Mouse (Mus musculus): ENCODE data around the gene Mybpc1. TPM values are rescaled to one million over a fixed set of nuclear protein-coding genes. Genes with fewer than 3 reads are reported as not detected.

The Mybpc1 gene
- polyA plus RNA-seq, 1 experiment from 2014 or later, result 8.4 TPM

DNA sequence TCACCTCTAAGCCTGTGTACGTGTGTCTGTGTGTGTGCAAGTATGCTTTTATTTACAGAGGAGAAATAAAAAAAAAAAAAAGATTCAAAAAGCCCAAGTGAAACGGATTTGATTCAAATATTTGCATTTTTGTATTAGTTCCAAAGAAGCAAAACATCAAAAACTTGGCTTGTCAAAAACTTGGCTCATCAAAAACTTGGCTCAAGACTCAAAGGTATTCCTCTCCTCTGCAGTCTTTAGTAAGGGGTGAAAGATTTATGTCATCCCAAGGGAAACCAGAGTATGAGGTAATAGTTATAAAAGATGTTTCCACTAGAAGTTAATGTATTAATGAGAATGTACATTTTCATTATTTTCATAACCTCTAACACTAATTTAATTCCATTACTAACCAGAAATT, 1.2 kb downstream of the Mybpc1 start:
- Histone ChIP-seq H3K36me3 (no peaks in the 10 kb centered on the region), H3K4me1 (0 out of 2 replicates have a peak, but pooled peaks cover 12% of the 10 kb centered on the region), H3K27me3 (no peaks in the 10 kb centered on the region), H3K4me2 (no peak overlapping the region), H3K9ac (no peak overlapping the region), H3K9me3 (replicated peaks) (no peaks in the 10 kb centered on the region), H3K4me3 (replicated peaks) (no peak overlapping the region), H3K27ac (no peak overlapping the region)
- ATAC-seq (replicated peaks; ENCODE audit: low FRiP score), result no peak
- 33% methylated on average over 2 of the region's 2 CpGs for WGBS

DNA sequence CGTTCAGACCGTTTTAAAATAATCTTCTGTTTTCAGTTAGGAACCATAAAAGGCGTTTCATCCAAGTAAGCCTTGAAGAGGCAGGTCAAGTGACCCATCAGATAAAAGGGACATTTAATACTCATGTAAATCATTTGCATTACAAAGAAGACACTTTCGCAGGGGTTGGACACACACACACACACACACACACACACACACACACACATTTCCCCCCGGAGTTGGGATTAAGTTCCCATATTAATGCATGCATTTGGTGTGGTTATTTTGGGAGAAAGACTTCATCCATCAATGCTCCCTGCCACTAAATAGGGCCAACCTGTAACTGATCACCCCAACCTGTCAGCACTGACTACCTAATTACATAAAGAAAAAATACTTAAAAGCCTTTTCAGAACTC, 1.7 kb downstream of the Mybpc1 start:
- 14% methylated on average over 5 of the region's 5 CpGs for WGBS
- H3K4me1 ChIP-seq, result 0 out of 2 replicates have a peak, but pooled peaks cover 12% of the 10 kb centered on the region
- H3K36me3 ChIP-seq, result no peaks in the 10 kb centered on the region
- no peaks in the 10 kb centered on the region for H3K9me3 ChIP-seq (replicated peaks)
- no peaks in the 10 kb centered on the region for H3K27me3 ChIP-seq
- no peak for ATAC-seq (replicated peaks; ENCODE audit: low FRiP score)
- no peak overlapping the region for H3K4me2 ChIP-seq
- H3K9ac ChIP-seq, result no peak overlapping the region
- no peak overlapping the region for H3K4me3 ChIP-seq (replicated peaks)
- H3K27ac ChIP-seq, result no peak overlapping the region

GRCm38 (mm10) chr10:88600591-88600990, 4.4 kb downstream of the Mybpc1 start:
- no peak overlapping the region for H3K4me2 ChIP-seq
- no peak overlapping the region for H3K4me3 ChIP-seq (replicated peaks)
- H3K27ac ChIP-seq, result no peak overlapping the region
- WGBS, result 92% methylated on average over 7 of the region's 7 CpGs
- 0 out of 2 replicates have a peak, but pooled peaks cover 12% of the 10 kb centered on the region for H3K4me1 ChIP-seq
- H3K9ac ChIP-seq, result no peak overlapping the region
- no peak for ATAC-seq (replicated peaks; ENCODE audit: low FRiP score)
- no peaks in the 10 kb centered on the region for H3K27me3 ChIP-seq
- H3K36me3 ChIP-seq, result no peaks in the 10 kb centered on the region
- H3K9me3 ChIP-seq (replicated peaks), result no peaks in the 10 kb centered on the region

- Histone ChIP-seq H3K4me1 (no peaks in the 10 kb centered on the region), H3K9me3 (replicated peaks) (no peaks in the 10 kb centered on the region), H3K4me3 (replicated peaks) (no peak overlapping the region), H3K9ac (no peak overlapping the region), H3K4me2 (no peak overlapping the region), H3K36me3 (no peaks in the 10 kb centered on the region), H3K27me3 (no peaks in the 10 kb centered on the region), H3K27ac (no peak overlapping the region)
- WGBS, result 92% methylated on average over 4 of the region's 4 CpGs
- no peak for ATAC-seq (replicated peaks; ENCODE audit: low FRiP score)
Measured at GRCm38 (mm10) chr10:88592316-88592715, 12.6 kb downstream of the Mybpc1 start.

GRCm38 (mm10) chr10:88591042-88591441, 13.9 kb downstream of the Mybpc1 start:
- Histone ChIP-seq H3K9me3 (replicated peaks) (no peaks in the 10 kb centered on the region), H3K4me2 (no peak overlapping the region), H3K27me3 (no peaks in the 10 kb centered on the region), H3K36me3 (no peaks in the 10 kb centered on the region), H3K4me3 (replicated peaks) (no peak overlapping the region), H3K4me1 (no peaks in the 10 kb centered on the region), H3K27ac (no peak overlapping the region), H3K9ac (no peak overlapping the region)
- no peak for ATAC-seq (replicated peaks; ENCODE audit: low FRiP score)
- WGBS, result 81% methylated on average over 12 of the region's 12 CpGs

DNA sequence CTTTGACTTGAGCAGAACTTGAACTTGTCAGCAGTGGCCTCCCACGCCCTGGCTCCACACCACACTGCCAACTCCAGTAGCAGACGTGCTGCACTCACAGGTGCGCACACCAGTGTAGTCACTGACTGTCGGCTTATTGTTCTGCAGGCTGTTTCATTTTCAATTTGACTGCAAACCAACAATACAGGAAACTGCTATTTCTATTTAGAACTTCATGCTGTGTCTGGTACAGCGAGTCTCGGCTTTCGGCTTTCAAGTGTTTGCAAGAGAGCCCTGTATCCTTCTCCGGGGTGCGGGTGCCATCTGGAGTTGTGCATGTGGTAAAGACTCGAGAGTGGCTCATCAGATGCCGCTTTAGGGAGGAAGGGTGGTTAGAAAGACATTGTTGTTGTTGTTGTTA, 20.5 kb downstream of the Mybpc1 start:
- no peaks in the 10 kb centered on the region for H3K27me3 ChIP-seq
- H3K9ac ChIP-seq, result no peak overlapping the region
- no peak overlapping the region for H3K27ac ChIP-seq
- no peaks in the 10 kb centered on the region for H3K4me1 ChIP-seq
- no peaks in the 10 kb centered on the region for H3K36me3 ChIP-seq
- ATAC-seq (replicated peaks; ENCODE audit: low FRiP score), result no peak
- H3K4me3 ChIP-seq (replicated peaks), result no peak overlapping the region
- no peaks in the 10 kb centered on the region for H3K9me3 ChIP-seq (replicated peaks)
- WGBS, result 86% methylated on average over 11 of the region's 11 CpGs
- no peak overlapping the region for H3K4me2 ChIP-seq

DNA sequence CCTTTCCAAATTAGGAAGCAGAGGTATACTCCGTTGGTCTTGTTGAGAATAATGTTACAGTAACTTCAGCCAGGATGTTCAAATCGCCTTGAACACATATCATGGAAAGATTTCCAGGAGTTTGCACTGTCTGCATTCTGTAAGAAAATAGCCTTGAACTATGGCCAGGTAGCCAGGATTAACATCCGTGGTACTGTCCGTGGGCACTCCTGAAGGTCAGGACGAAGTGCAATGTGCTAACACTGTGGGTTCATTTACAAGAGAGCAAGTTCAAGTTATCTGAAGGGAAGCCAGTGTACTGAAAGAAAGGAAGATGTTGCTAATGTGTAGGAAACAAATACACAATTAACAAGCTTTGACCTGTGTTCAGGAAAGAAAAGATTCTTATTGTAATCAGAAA, 24.2 kb downstream of the Mybpc1 start:
- no peak overlapping the region for H3K4me2 ChIP-seq
- no peak for ATAC-seq (replicated peaks; ENCODE audit: low FRiP score)
- no peak overlapping the region for H3K9ac ChIP-seq
- H3K27me3 ChIP-seq, result no peaks in the 10 kb centered on the region
- no peaks in the 10 kb centered on the region for H3K9me3 ChIP-seq (replicated peaks)
- no peak overlapping the region for H3K27ac ChIP-seq
- H3K36me3 ChIP-seq, result no peaks in the 10 kb centered on the region
- H3K4me3 ChIP-seq (replicated peaks), result no peak overlapping the region
- WGBS, result 83% methylated on average over 5 of the region's 5 CpGs
- no peaks in the 10 kb centered on the region for H3K4me1 ChIP-seq

DNA sequence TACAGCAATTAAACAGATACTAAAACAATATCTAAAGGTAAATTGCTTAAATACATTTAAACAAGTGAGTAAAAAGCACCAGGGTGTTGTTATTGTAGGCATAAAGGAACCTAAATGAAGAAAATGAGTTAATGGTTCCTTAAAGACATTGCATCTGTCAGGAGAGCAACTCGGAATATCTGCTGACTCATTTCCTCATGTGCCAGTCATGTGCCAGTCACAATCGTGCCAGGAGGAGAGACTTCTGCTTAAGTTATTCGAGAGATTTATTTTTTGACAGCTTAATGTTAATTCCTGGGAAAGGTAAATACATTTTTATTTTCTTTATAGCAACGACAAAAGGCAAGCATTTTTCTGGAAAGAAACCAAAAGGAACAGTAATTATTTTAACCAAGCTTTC, 26.3 kb downstream of the Mybpc1 start:
- ATAC-seq (replicated peaks; ENCODE audit: low FRiP score), result no peak
- no peak overlapping the region for H3K27ac ChIP-seq
- no peaks in the 10 kb centered on the region for H3K9me3 ChIP-seq (replicated peaks)
- no peak overlapping the region for H3K4me3 ChIP-seq (replicated peaks)
- H3K4me1 ChIP-seq, result peaks cover 6% of the 10 kb centered on the region; the same call in 1 of the 2 replicates
- H3K9ac ChIP-seq, result no peak overlapping the region
- 57% methylated on average over 4 of the region's 4 CpGs for WGBS
- H3K36me3 ChIP-seq, result no peaks in the 10 kb centered on the region
- no peaks in the 10 kb centered on the region for H3K27me3 ChIP-seq
- H3K4me2 ChIP-seq, result no peak overlapping the region

DNA sequence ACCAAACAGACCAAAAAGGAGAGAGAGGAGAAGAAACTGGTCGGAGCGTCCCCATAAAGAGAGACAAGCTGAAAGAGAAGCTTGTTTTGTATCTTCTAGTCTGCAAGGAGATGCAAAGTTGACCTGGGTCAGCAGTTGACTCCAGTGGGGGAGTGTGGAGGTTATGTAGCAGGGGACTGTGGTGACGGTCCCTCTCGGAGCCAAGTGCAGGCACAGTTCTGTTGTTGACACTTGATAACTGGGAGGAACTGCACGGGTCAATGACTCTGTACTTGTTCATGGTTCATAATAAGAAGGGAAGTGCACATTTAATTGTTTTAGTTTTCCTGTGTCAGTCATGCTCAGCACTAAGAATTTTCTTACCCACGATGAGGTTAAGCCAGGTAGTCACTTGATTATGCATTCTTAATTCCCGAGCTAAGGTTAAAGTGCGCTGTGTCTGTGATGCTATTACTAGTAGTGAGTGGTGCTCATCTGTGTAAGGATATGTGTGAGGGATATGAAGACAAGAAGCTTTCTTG, 30.8 kb downstream of the Mybpc1 start:
- Histone ChIP-seq H3K4me2 (no peak overlapping the region), H3K27ac (no peak overlapping the region), H3K9ac (no peak overlapping the region), H3K4me3 (replicated peaks) (no peak overlapping the region), H3K4me1 (peaks cover 8% of the 10 kb centered on the region; the same call in 1 of the 2 replicates), H3K9me3 (replicated peaks) (no peaks in the 10 kb centered on the region), H3K27me3 (no peaks in the 10 kb centered on the region), H3K36me3 (no peaks in the 10 kb centered on the region)
- ATAC-seq (replicated peaks; ENCODE audit: low FRiP score), result peak; percentile 78
- WGBS, result 38% methylated on average over 8 of the region's 8 CpGs

DNA sequence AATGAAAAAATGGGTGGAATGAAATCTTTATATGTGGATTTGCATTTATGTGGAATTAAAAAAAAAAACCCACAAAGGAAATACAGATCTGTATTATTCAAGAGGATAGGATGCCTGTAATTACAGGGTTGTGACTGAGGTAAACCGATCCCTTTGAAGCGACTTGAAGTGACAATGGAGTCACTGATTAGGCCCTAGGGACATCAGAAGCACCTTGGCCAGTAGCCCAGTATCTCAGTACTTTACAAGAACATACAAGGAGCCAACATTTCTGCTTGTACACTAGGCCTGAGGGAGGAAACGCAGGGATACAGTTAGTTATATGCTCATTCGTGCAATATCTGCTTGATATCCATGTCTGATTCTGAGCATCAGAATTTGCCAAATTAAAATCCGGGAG, 32.8 kb downstream of the Mybpc1 start:
- H3K4me1 ChIP-seq, result peaks cover 8% of the 10 kb centered on the region; the same call in 1 of the 2 replicates
- H3K36me3 ChIP-seq, result no peaks in the 10 kb centered on the region
- no peak overlapping the region for H3K9ac ChIP-seq
- H3K9me3 ChIP-seq (replicated peaks), result no peaks in the 10 kb centered on the region
- H3K27me3 ChIP-seq, result no peaks in the 10 kb centered on the region
- no peak overlapping the region for H3K4me2 ChIP-seq
- no peak overlapping the region for H3K27ac ChIP-seq
- no peak for ATAC-seq (replicated peaks; ENCODE audit: low FRiP score)
- H3K4me3 ChIP-seq (replicated peaks), result no peak overlapping the region
- WGBS, result 84% methylated on average over 5 of the region's 5 CpGs

DNA sequence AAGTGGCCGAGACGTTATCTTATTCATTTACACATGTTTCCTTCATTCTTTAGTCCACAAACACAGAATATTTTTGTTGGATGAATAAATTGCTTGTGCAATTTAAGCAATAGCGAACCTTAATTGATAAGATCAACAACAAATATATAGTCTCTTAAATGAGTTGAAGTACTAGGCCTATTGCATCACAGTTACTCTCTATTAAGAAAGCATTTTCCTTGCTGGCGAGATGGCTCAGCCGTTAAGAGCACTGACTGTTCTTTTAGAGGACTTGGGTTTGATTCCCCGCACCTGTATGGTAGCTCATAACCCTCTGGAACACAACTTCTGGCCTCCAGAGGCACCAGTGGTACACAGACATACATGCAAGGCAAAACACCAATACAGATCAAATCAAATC, 47.9 kb downstream of the Mybpc1 start:
- no peaks in the 10 kb centered on the region for H3K9me3 ChIP-seq (replicated peaks)
- H3K9ac ChIP-seq, result no peak overlapping the region
- no peaks in the 10 kb centered on the region for H3K4me1 ChIP-seq
- H3K27me3 ChIP-seq, result no peaks in the 10 kb centered on the region
- H3K4me3 ChIP-seq (replicated peaks), result no peak overlapping the region
- H3K27ac ChIP-seq, result no peak overlapping the region
- no peak for ATAC-seq (replicated peaks; ENCODE audit: low FRiP score)
- no peak overlapping the region for H3K4me2 ChIP-seq
- no peaks in the 10 kb centered on the region for H3K36me3 ChIP-seq
- 91% methylated on average over 6 of the region's 6 CpGs for WGBS

DNA sequence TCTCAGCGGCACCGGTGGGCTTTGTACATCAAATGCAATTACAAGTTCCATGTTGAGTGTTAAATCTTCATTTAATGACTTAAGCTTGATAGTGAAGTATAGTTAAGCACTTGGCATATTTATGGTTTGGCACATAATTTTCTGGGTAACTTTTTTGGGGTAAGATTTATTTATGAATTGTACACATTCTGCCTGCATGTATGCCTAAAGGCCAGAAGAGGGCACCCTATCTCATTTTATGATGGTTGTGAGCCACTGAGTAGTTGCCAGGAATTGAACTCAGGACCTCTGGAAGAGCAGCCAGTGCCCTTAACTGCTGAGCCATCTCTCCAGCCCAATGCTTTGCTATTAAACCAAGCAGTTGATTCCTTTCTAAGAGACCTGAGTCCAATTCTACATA, 52.2 kb downstream of the Mybpc1 start:
- Histone ChIP-seq H3K4me3 (replicated peaks) (no peak overlapping the region), H3K9me3 (replicated peaks) (no peaks in the 10 kb centered on the region), H3K4me1 (no peaks in the 10 kb centered on the region), H3K4me2 (no peak overlapping the region), H3K27ac (no peak overlapping the region), H3K36me3 (no peaks in the 10 kb centered on the region), H3K27me3 (no peaks in the 10 kb centered on the region), H3K9ac (no peak overlapping the region)
- 89% methylated on average over 2 of the region's 2 CpGs for WGBS
- ATAC-seq (replicated peaks; ENCODE audit: low FRiP score), result no peak

DNA sequence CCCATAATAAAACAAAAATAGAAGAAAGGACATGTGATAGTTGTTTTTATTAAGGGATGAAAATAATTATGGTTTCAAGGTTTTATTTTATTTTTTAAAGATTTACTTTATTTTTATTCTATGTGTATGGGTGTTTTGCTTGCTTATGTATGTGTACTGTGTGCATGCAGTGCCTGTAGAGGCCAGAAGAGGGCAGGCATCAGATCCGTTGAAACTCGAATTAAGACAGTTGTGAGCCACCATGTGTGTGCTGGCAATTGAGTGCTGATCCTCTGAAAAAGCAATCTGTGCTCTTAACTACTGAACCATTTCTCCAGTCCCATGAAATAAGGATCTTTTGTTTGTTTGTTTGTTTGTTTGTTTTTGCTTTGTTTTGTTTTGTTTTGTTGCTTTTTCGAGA, 54.7 kb downstream of the Mybpc1 start:
- no peaks in the 10 kb centered on the region for H3K27me3 ChIP-seq
- no peak overlapping the region for H3K4me2 ChIP-seq

More for the DNA sequence above, 54.7 kb downstream of the Mybpc1 start:
- Histone ChIP-seq H3K4me1 (no peaks in the 10 kb centered on the region), H3K27ac (no peak overlapping the region), H3K36me3 (no peaks in the 10 kb centered on the region), H3K9me3 (replicated peaks) (no peaks in the 10 kb centered on the region), H3K4me3 (replicated peaks) (no peak overlapping the region), H3K9ac (no peak overlapping the region)
- no peak for ATAC-seq (replicated peaks; ENCODE audit: low FRiP score)
- WGBS, result 86% methylated on average over 3 of the region's 3 CpGs

Measured in kidney, embryonic 15.5 days (tissue).